Mouse (Mus musculus): ENCODE results near the gene Selp. TPM values are rescaled to one million over a fixed set of nuclear protein-coding genes. Genes with fewer than 3 reads are reported as not detected.

Selp gene
- polyA plus RNA-seq, 1 experiment = 1.6 TPM

DNA sequence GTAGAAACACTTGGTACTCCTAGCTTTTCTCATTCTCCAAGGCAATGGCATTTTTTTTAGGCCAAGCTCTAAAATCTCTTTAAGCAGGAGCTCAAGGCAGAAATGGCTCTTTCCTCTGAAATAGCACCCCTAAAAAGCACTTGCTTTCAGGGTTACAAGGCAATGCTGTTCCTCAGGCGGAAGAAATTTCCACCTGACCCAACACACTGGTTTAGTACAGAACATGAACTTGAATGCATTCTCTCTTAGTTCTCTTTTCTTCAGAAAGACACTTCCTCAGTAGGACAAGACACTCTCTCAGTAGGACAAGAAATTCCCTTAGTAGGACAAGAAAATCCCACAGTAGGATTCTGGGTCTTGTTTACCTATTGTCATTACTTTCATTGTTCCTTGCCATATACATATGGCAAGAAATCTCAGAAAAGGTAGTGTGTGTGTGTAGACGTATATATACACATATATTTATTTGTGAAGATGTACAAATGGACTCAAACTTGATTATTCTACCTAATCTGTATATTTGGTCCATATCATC lies 40.4 kb upstream of the Selp start:
- H3K27me3 ChIP-seq (ENCODE audit: control insufficient read depth, insufficient read depth, low read length) = no peaks in the 10 kb centered on the region
- no peaks in the 10 kb centered on the region for H3K36me3 ChIP-seq (ENCODE audit: control insufficient read depth, insufficient read depth, low read length)
- no peaks in the 10 kb centered on the region for H3K4me1 ChIP-seq (ENCODE audit: control insufficient read depth, insufficient read depth, low read length)
- TF ChIP-seq POLR2A (IDR thresholded peaks at IDR 0.05; ENCODE audit: control insufficient read depth, low read depth, low read length) (no peak), CTCF (IDR thresholded peaks at IDR 0.05; ENCODE audit: control insufficient read depth, insufficient read depth, insufficient replicate concordance, low read depth, low read length) (no peak)
- H3K27ac ChIP-seq (ENCODE audit: control insufficient read depth, insufficient read depth, low read depth, low read length) = no peak overlapping the region
- no peak overlapping the region for H3K4me3 ChIP-seq (ENCODE audit: control insufficient read depth, low read depth, low read length)

GRCm38 (mm10) chr1:164075416-164075815 lies 39.6 kb upstream of the Selp start:
- Histone ChIP-seq H3K4me1 (ENCODE audit: control insufficient read depth, insufficient read depth, low read length) (no peaks in the 10 kb centered on the region), H3K36me3 (ENCODE audit: control insufficient read depth, insufficient read depth, low read length) (no peaks in the 10 kb centered on the region), H3K4me3 (ENCODE audit: control insufficient read depth, low read depth, low read length) (no peak overlapping the region), H3K27me3 (ENCODE audit: control insufficient read depth, insufficient read depth, low read length) (no peaks in the 10 kb centered on the region), H3K27ac (ENCODE audit: control insufficient read depth, insufficient read depth, low read depth, low read length) (no peak overlapping the region)
- TF ChIP-seq CTCF (IDR thresholded peaks at IDR 0.05; ENCODE audit: control insufficient read depth, insufficient read depth, insufficient replicate concordance, low read depth, low read length) (no peak), POLR2A (IDR thresholded peaks at IDR 0.05; ENCODE audit: control insufficient read depth, low read depth, low read length) (no peak)

DNA sequence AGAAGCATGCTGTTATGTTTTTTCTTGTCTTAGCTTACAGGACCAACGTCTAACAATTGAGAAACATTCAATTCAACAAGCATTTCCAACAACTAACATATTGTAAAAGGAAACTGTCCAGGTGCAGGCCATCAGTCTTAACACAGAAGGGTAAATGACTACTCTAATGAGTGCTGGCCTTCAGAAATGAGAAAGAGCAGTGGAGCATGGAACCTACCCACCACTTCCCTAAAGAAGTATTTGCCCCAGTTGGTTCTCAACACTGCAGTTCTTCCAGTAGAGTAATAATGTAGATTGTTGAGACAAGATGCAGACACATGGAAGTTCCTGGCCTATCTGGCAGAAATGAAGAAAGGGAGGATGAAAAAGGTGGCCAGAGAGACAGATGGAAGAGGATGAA lies 38.6 kb upstream of the Selp start:
- no peaks in the 10 kb centered on the region for H3K4me1 ChIP-seq (ENCODE audit: control insufficient read depth, insufficient read depth, low read length)
- H3K36me3 ChIP-seq (ENCODE audit: control insufficient read depth, insufficient read depth, low read length) = no peaks in the 10 kb centered on the region
- TF ChIP-seq CTCF (IDR thresholded peaks at IDR 0.05; ENCODE audit: control insufficient read depth, insufficient read depth, insufficient replicate concordance, low read depth, low read length) (no peak), POLR2A (IDR thresholded peaks at IDR 0.05; ENCODE audit: control insufficient read depth, low read depth, low read length) (no peak)
- H3K4me3 ChIP-seq (ENCODE audit: control insufficient read depth, low read depth, low read length) = no peak overlapping the region
- H3K27ac ChIP-seq (ENCODE audit: control insufficient read depth, insufficient read depth, low read depth, low read length) = no peak overlapping the region
- H3K27me3 ChIP-seq (ENCODE audit: control insufficient read depth, insufficient read depth, low read length) = no peaks in the 10 kb centered on the region

GRCm38 (mm10) chr1:164077031-164077430 lies 38.0 kb upstream of the Selp start:
- H3K4me3 ChIP-seq (ENCODE audit: control insufficient read depth, low read depth, low read length) = no peak overlapping the region
- no peaks in the 10 kb centered on the region for H3K36me3 ChIP-seq (ENCODE audit: control insufficient read depth, insufficient read depth, low read length)
- H3K27ac ChIP-seq (ENCODE audit: control insufficient read depth, insufficient read depth, low read depth, low read length) = no peak overlapping the region
- no peak for TF ChIP-seq CTCF (IDR thresholded peaks at IDR 0.05; ENCODE audit: control insufficient read depth, insufficient read depth, insufficient replicate concordance, low read depth, low read length)
- TF ChIP-seq POLR2A (IDR thresholded peaks at IDR 0.05; ENCODE audit: control insufficient read depth, low read depth, low read length) = no peak
- H3K4me1 ChIP-seq (ENCODE audit: control insufficient read depth, insufficient read depth, low read length) = no peaks in the 10 kb centered on the region
- H3K27me3 ChIP-seq (ENCODE audit: control insufficient read depth, insufficient read depth, low read length) = no peaks in the 10 kb centered on the region

DNA sequence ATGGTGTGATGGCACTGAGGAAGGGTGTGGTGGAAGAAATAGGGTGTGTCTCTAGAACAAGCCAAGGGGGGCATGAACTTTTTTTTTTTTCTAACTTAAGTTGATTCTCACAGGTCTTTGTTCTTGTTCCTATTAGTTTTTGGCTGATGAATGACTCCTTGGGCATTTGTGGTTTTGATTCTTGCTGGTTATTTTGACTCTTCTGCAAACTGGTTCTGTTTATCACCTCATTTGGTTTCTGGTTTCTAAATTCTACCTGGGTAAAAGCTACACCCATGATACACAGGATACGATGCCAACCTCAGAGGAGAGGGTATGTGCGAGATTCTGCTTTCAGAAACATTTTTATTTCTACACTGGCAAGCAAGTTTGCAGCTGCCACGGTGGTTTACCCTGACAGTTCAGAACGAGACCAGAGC lies 36.7 kb upstream of the Selp start:
- Histone ChIP-seq H3K27ac (ENCODE audit: control insufficient read depth, insufficient read depth, low read depth, low read length) (peak overlapping the region; percentile 91; the same call in 1 of the 2 replicates), H3K4me1 (ENCODE audit: control insufficient read depth, insufficient read depth, low read length) (no peaks in the 10 kb centered on the region), H3K27me3 (ENCODE audit: control insufficient read depth, insufficient read depth, low read length) (no peaks in the 10 kb centered on the region), H3K36me3 (ENCODE audit: control insufficient read depth, insufficient read depth, low read length) (no peaks in the 10 kb centered on the region), H3K4me3 (ENCODE audit: control insufficient read depth, low read depth, low read length) (peak overlapping the region; percentile 73; the same call in 1 of the 2 replicates)
- TF ChIP-seq POLR2A (IDR thresholded peaks at IDR 0.05; ENCODE audit: control insufficient read depth, low read depth, low read length) (no peak), CTCF (IDR thresholded peaks at IDR 0.05; ENCODE audit: control insufficient read depth, insufficient read depth, insufficient replicate concordance, low read depth, low read length) (no peak)

DNA sequence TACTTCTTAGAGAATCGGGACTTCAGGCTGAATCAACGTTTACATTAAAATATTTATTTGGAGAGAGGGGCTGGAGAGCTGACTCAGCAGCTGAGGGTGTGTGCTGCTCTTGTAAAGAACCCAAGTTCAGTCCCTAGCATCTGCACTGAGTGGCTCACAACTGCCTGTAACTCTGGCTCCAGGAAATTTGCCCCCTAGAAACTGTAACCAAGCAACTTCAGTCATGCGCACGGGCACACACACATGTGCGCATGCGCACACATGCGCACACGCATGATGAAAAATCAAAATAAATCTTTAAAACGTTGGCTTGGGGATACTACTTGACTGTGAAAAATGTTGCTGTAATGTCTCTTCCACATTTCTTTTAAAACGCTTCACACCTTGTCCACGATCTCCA lies 36.0 kb upstream of the Selp start:
- Histone ChIP-seq H3K27me3 (ENCODE audit: control insufficient read depth, insufficient read depth, low read length) (no peaks in the 10 kb centered on the region), H3K4me3 (ENCODE audit: control insufficient read depth, low read depth, low read length) (peak overlapping the region; percentile 73), H3K36me3 (ENCODE audit: control insufficient read depth, insufficient read depth, low read length) (no peaks in the 10 kb centered on the region), H3K4me1 (ENCODE audit: control insufficient read depth, insufficient read depth, low read length) (no peaks in the 10 kb centered on the region), H3K27ac (ENCODE audit: control insufficient read depth, insufficient read depth, low read depth, low read length) (peak overlapping the region; percentile 91)
- TF ChIP-seq POLR2A (IDR thresholded peaks at IDR 0.05; ENCODE audit: control insufficient read depth, low read depth, low read length) (peak; percentile 69; the same call in 1 of the 2 replicates), CTCF (IDR thresholded peaks at IDR 0.05; ENCODE audit: control insufficient read depth, insufficient read depth, insufficient replicate concordance, low read depth, low read length) (no peak)

DNA sequence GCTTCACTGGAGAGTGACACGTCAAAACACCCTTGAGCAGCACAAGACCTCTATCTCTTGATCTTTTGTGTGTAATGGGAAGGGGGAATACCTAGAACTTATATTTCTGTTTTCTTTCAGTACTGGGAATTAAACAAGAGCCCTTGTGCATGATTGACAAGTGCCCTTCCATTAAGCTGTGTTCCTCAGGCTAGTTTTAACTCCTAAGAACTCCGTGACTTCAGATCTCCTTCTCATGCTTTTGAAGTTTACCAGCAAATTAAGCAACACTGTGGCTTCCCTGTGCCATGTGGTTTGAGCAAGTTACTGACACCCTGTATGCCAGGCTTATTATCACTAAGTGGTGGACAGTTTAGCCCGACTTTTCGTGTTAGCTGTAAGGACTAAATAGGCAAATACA lies 32.0 kb upstream of the Selp start:
- Histone ChIP-seq H3K27me3 (ENCODE audit: control insufficient read depth, insufficient read depth, low read length) (no peaks in the 10 kb centered on the region), H3K4me3 (ENCODE audit: control insufficient read depth, low read depth, low read length) (no peak overlapping the region), H3K4me1 (ENCODE audit: control insufficient read depth, insufficient read depth, low read length) (no peaks in the 10 kb centered on the region), H3K36me3 (ENCODE audit: control insufficient read depth, insufficient read depth, low read length) (no peaks in the 10 kb centered on the region), H3K27ac (ENCODE audit: control insufficient read depth, insufficient read depth, low read depth, low read length) (no peak overlapping the region)
- TF ChIP-seq CTCF (IDR thresholded peaks at IDR 0.05; ENCODE audit: control insufficient read depth, insufficient read depth, insufficient replicate concordance, low read depth, low read length) (no peak), POLR2A (IDR thresholded peaks at IDR 0.05; ENCODE audit: control insufficient read depth, low read depth, low read length) (no peak)

DNA sequence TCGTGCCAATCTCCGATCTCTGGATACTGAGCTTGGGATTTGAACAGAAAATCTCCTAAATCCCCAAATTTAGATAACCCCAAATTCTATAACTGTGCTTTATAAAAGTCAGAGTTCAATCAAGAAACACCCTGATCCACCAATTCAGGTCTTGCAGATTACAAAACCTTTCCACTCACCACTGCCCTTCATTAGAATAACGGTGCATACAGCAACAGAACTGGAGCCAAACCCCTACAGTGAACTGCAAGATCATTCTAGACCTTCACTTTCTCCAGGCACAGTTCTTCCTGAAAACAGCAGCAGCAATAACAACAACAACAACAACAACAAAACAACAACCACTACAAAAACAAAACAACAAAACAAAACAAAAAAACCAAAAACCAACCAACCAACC lies 28.3 kb upstream of the Selp start:
- Histone ChIP-seq H3K4me1 (ENCODE audit: control insufficient read depth, insufficient read depth, low read length) (no peaks in the 10 kb centered on the region), H3K27ac (ENCODE audit: control insufficient read depth, insufficient read depth, low read depth, low read length) (no peak overlapping the region), H3K27me3 (ENCODE audit: control insufficient read depth, insufficient read depth, low read length) (no peaks in the 10 kb centered on the region), H3K4me3 (ENCODE audit: control insufficient read depth, low read depth, low read length) (no peak overlapping the region), H3K36me3 (ENCODE audit: control insufficient read depth, insufficient read depth, low read length) (no peaks in the 10 kb centered on the region)
- TF ChIP-seq CTCF (IDR thresholded peaks at IDR 0.05; ENCODE audit: control insufficient read depth, insufficient read depth, insufficient replicate concordance, low read depth, low read length) (no peak), POLR2A (IDR thresholded peaks at IDR 0.05; ENCODE audit: control insufficient read depth, low read depth, low read length) (no peak)

Measured in testis, adult 2 months (tissue).